Mouse (Mus musculus): ENCODE data around the gene Tenm2. TPM values are rescaled to one million over a fixed set of nuclear protein-coding genes. Genes with fewer than 3 reads are reported as not detected.

Gene Tenm2
- polyA plus RNA-seq, 1 experiment from 2014 or later, result 8.6 TPM

DNA sequence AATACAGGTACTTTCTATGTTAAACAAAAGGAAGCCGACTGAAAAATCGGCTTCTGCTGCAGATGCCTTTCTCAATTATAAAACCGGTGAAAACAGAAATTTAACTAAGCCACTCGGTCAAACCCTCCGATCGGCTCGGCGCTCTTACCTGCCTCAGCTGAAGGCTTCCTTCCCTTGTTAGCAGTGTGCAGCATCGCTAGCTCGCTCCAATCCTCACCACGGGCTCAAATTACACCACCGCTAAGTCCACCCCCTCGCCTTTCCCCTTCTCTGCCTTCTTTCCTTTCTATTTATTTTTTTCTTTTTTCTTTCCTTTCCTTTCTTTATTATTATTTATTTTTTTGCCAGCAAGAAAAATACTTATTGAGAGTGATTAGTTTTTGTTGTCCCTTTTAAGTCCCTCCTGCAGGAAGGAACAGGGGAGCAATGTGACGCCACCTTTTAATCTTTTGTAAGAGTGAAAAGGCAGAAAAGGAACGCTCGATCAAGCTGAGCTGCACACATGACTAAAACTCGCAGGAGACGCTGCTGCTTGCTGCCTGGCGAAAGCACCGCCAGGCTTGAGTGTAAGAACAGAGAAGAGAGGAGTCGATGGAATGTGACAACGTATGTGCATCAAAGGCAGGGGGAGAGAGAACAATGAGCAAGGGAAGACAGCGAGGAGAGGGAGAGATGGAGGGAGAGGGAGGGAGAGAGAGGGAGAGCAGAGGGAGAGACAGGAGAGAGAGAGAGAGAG lies 558.3 kb downstream of the Tenm2 start:
- ATAC-seq (ENCODE audit: low FRiP score, low read depth), result peak; percentile 93
- H3K4me3 ChIP-seq, result peak overlapping the region; percentile 37

DNA sequence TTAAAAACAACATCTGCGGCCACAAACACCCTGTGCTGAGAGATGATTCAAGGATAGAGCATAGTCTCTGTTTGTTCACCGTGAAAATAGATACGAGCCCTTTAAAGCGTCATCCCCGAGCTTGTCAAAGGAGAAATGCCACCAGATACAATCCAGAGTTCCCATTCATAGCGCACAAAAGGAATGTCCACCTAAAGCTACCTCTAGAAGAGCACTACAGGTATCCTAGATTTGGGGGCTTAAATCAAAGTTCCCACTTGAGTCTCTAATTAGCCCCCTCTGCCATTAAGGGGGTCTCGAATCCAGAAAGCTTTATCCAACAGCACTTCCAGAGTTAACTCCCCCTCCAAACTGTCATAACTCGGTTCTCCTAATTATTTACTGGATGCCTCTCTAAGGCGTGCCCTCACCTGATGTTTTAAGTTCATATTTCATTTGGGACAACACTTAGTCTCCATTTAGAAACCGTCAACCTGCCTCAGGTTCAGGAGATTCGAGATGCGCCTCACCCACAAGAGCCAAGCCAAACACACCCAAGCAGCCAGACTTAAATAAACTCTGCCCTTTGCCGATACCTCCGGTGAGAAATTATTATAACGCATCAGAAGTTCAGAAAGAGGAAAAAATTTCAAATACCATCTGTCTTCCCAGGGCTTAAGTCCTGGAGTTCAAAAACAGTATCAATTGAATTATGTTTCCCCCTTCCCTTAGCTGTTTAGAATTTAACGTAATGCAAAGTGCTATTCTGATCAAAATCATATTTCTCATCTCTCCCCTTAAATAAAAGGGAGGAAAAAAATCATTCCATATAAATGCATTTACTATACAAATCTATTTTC lies 559.1 kb downstream of the Tenm2 start:
- H3K4me1 ChIP-seq, result 0 out of 2 replicates have a peak, but pooled peaks cover 4% of the 10 kb centered on the region
- WGBS, result 52% methylated on average over 16 of the region's 16 CpGs

More for the DNA sequence above, 558.3 kb downstream of the Tenm2 start:
- H3K9me3 ChIP-seq, result no peaks in the 10 kb centered on the region
- H3K4me1 ChIP-seq, result 0 out of 2 replicates have a peak, but pooled peaks cover 4% of the 10 kb centered on the region
- H3K4me2 ChIP-seq (replicated peaks), result peak overlapping the region; percentile 59
- H3K36me3 ChIP-seq, result no peaks in the 10 kb centered on the region
- peak overlapping the region; percentile 54 for H3K27ac ChIP-seq
- H3K27me3 ChIP-seq (replicated peaks), result no peaks in the 10 kb centered on the region
- H3K9ac ChIP-seq, result peak overlapping the region; percentile 62
- under 1% methylated on average over 23 of the region's 23 CpGs for WGBS

GRCm38 (mm10) chr11:36674902-36675422 lies 560.8 kb downstream of the Tenm2 start:
- ATAC-seq (ENCODE audit: low FRiP score, low read depth), result no peak

More for the DNA sequence above, 559.1 kb downstream of the Tenm2 start:
- no peaks in the 10 kb centered on the region for H3K9me3 ChIP-seq
- ATAC-seq (ENCODE audit: low FRiP score, low read depth), result no peak
- peak overlapping the region; percentile 59 for H3K4me2 ChIP-seq (replicated peaks)
- peak overlapping the region; percentile 37 for H3K4me3 ChIP-seq
- H3K27ac ChIP-seq, result no peak overlapping the region
- H3K36me3 ChIP-seq, result no peaks in the 10 kb centered on the region
- peak overlapping the region; percentile 48 for H3K9ac ChIP-seq
- no peaks in the 10 kb centered on the region for H3K27me3 ChIP-seq (replicated peaks)

GRCm38 (mm10) chr11:36674141-36674540 lies 561.6 kb downstream of the Tenm2 start:
- no peaks in the 10 kb centered on the region for H3K27me3 ChIP-seq (replicated peaks)
- 0 out of 2 replicates have a peak, but pooled peaks cover 4% of the 10 kb centered on the region for H3K4me1 ChIP-seq
- no peak for ATAC-seq (ENCODE audit: low FRiP score, low read depth)
- H3K36me3 ChIP-seq, result no peaks in the 10 kb centered on the region
- 68% methylated on average over 5 of the region's 5 CpGs for WGBS
- no peak overlapping the region for H3K4me3 ChIP-seq
- H3K27ac ChIP-seq, result no peak overlapping the region
- no peak overlapping the region for H3K9ac ChIP-seq
- no peaks in the 10 kb centered on the region for H3K9me3 ChIP-seq
- H3K4me2 ChIP-seq (replicated peaks), result no peak overlapping the region

More at GRCm38 (mm10) chr11:36674902-36675422, 560.8 kb downstream of the Tenm2 start:
- 0 out of 2 replicates have a peak, but pooled peaks cover 4% of the 10 kb centered on the region for H3K4me1 ChIP-seq
- no peak overlapping the region for H3K4me3 ChIP-seq
- H3K27ac ChIP-seq, result no peak overlapping the region
- no peak overlapping the region for H3K9ac ChIP-seq
- H3K4me2 ChIP-seq (replicated peaks), result 0 out of 2 replicates have a peak overlapping the region, but pooled peaks have one; percentile 59
- 87% methylated on average over 4 of the region's 4 CpGs for WGBS
- H3K9me3 ChIP-seq, result no peaks in the 10 kb centered on the region
- no peaks in the 10 kb centered on the region for H3K27me3 ChIP-seq (replicated peaks)
- H3K36me3 ChIP-seq, result no peaks in the 10 kb centered on the region

- no peaks in the 10 kb centered on the region for H3K36me3 ChIP-seq
- no peaks in the 10 kb centered on the region for H3K9me3 ChIP-seq
- H3K9ac ChIP-seq, result no peak overlapping the region
- H3K27ac ChIP-seq, result no peak overlapping the region
- ATAC-seq (ENCODE audit: low FRiP score, low read depth), result no peak
- H3K4me2 ChIP-seq (replicated peaks), result no peak overlapping the region
- H3K27me3 ChIP-seq (replicated peaks), result no peaks in the 10 kb centered on the region
- WGBS, result 91% methylated on average over 9 of the region's 9 CpGs
- H3K4me1 ChIP-seq, result 0 out of 2 replicates have a peak, but pooled peaks cover 4% of the 10 kb centered on the region
- no peak overlapping the region for H3K4me3 ChIP-seq
Measured at GRCm38 (mm10) chr11:36671196-36671595, 564.6 kb downstream of the Tenm2 start.

DNA sequence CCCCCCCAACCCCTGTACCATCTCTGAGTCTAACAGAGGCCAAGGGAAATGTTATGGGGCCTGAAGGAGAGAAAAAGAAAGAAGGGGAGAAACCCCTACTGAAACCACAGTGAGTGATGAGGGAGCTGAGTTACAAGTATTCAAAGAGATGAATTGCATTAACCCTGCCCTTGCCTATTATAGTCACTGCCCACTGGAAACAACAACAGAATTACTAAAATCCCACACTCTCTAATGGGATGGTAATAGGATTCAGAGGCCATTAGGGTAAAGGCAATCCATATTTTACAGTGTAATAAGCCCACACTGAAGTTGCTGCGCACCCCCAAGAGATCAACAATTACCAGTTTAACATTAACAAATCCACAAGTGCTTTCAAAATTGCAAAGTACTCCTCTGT lies 571.7 kb downstream of the Tenm2 start:
- Histone ChIP-seq H3K9ac (no peak overlapping the region), H3K4me1 (peaks cover 8% of the 10 kb centered on the region; the same call in 1 of the 2 replicates), H3K4me2 (replicated peaks) (no peak overlapping the region), H3K27me3 (replicated peaks) (no peaks in the 10 kb centered on the region), H3K9me3 (no peaks in the 10 kb centered on the region), H3K4me3 (no peak overlapping the region), H3K36me3 (no peaks in the 10 kb centered on the region), H3K27ac (no peak overlapping the region)
- no peak for ATAC-seq (ENCODE audit: low FRiP score, low read depth)
- WGBS, result 63% methylated on average over 1 of the region's 1 CpGs

DNA sequence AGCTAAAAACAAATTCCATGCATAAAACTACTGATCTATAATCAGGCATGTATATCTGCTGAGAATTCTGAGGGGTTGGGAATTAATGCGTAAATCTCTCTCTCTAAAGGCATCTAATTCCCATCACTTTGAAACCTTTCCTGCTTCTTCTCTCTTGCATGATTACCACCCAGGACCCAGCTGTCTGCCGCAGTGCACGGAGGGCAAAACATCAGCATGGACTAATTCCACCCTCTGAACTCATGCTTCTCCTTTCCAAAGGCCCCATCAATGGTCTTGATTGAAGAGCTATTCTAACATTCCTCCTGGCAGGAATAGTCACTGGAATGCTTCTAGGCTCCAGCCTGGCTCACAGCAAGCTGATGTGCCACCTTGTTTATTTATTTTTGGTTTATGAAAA lies 572.2 kb downstream of the Tenm2 start:
- Histone ChIP-seq H3K27ac (no peak overlapping the region), H3K9me3 (no peaks in the 10 kb centered on the region), H3K9ac (no peak overlapping the region), H3K4me1 (peaks cover 8% of the 10 kb centered on the region; the same call in 1 of the 2 replicates), H3K4me2 (replicated peaks) (no peak overlapping the region), H3K36me3 (no peaks in the 10 kb centered on the region), H3K4me3 (no peak overlapping the region), H3K27me3 (replicated peaks) (no peaks in the 10 kb centered on the region)
- 50% methylated on average over 3 of the region's 3 CpGs for WGBS
- ATAC-seq (ENCODE audit: low FRiP score, low read depth), result no peak

GRCm38 (mm10) chr11:36653656-36654323 lies 582.0 kb downstream of the Tenm2 start:
- WGBS, result 79% methylated on average over 9 of the region's 9 CpGs
- no peak overlapping the region for H3K9ac ChIP-seq
- ATAC-seq (ENCODE audit: low FRiP score, low read depth), result no peak

GRCm38 (mm10) chr11:36647179-36647578 lies 588.6 kb downstream of the Tenm2 start:
- H3K4me1 ChIP-seq, result no peaks in the 10 kb centered on the region
- H3K9ac ChIP-seq, result no peak overlapping the region
- H3K9me3 ChIP-seq, result no peaks in the 10 kb centered on the region
- WGBS, result 44% methylated on average over 1 of the region's 1 CpGs
- no peaks in the 10 kb centered on the region for H3K27me3 ChIP-seq (replicated peaks)
- no peaks in the 10 kb centered on the region for H3K36me3 ChIP-seq
- no peak for ATAC-seq (ENCODE audit: low FRiP score, low read depth)
- H3K27ac ChIP-seq, result no peak overlapping the region
- H3K4me3 ChIP-seq, result no peak overlapping the region
- no peak overlapping the region for H3K4me2 ChIP-seq (replicated peaks)

More at GRCm38 (mm10) chr11:36653656-36654323, 582.0 kb downstream of the Tenm2 start:
- Histone ChIP-seq H3K9me3 (no peaks in the 10 kb centered on the region), H3K4me1 (no peaks in the 10 kb centered on the region), H3K4me2 (replicated peaks) (no peak overlapping the region), H3K4me3 (no peak overlapping the region), H3K36me3 (no peaks in the 10 kb centered on the region), H3K27ac (no peak overlapping the region), H3K27me3 (replicated peaks) (no peaks in the 10 kb centered on the region)

- Histone ChIP-seq H3K4me3 (no peak overlapping the region), H3K27me3 (replicated peaks) (no peaks in the 10 kb centered on the region), H3K4me1 (no peaks in the 10 kb centered on the region), H3K27ac (no peak overlapping the region), H3K36me3 (no peaks in the 10 kb centered on the region), H3K9me3 (no peaks in the 10 kb centered on the region), H3K9ac (no peak overlapping the region), H3K4me2 (replicated peaks) (no peak overlapping the region)
- WGBS, result 45% methylated on average over 6 of the region's 6 CpGs
- no peak for ATAC-seq (ENCODE audit: low FRiP score, low read depth)
Measured at GRCm38 (mm10) chr11:36635082-36635481, 600.7 kb downstream of the Tenm2 start.

- Histone ChIP-seq H3K4me2 (replicated peaks) (no peak overlapping the region), H3K27me3 (replicated peaks) (no peaks in the 10 kb centered on the region), H3K27ac (no peak overlapping the region), H3K4me1 (no peaks in the 10 kb centered on the region), H3K4me3 (no peak overlapping the region), H3K36me3 (no peaks in the 10 kb centered on the region), H3K9me3 (no peaks in the 10 kb centered on the region), H3K9ac (no peak overlapping the region)
- ATAC-seq (ENCODE audit: low FRiP score, low read depth), result no peak
Measured at GRCm38 (mm10) chr11:36632201-36632600, 603.6 kb downstream of the Tenm2 start.
